ENCODE assay signal across 19 mouse cellular contexts in genomic region chr19:53745354-53745753, GRCm38 (mm10).
"Had no signal": no experiment of that assay in that cellular context is flagged by ENCODE, and none has a peak within 500 bp of the region (broad histone marks: within the 10 kb centered on the region; RNA-seq: fewer than 3 reads in every experiment).

No protein-coding gene starts in this region.

- DNase-seq: lung, adult 18-20 months; lung, embryonic 14.5 days; lung, postnatal 10 days; lung, postnatal 4 days; midbrain, embryonic 14.5 days; retina, postnatal 1 day; right cerebral cortex, adult 18-20 months; right cerebral cortex, postnatal 25 days; right cerebral cortex, postnatal 4 days; spleen, adult 18-20 months; thymus, adult 2 months; thymus, postnatal 25 days; thymus, postnatal 4 days had no signal

- H3K9ac ChIP-seq: lung, embryonic 14.5 days; midbrain, embryonic 12.5 days; neural tube, embryonic 13.5 days; neural tube, embryonic 15.5 days had no signal

- H3K9me3 ChIP-seq: midbrain, embryonic 10.5 days; midbrain, embryonic 12.5 days; neural tube, embryonic 13.5 days; neural tube, embryonic 15.5 days had no signal

- H3K4me3 ChIP-seq: midbrain, embryonic 10.5 days; midbrain, embryonic 12.5 days; myocyte; neural tube, embryonic 13.5 days; neural tube, embryonic 15.5 days had no signal

- H3K36me3 ChIP-seq: midbrain, embryonic 10.5 days; midbrain, embryonic 12.5 days; neural tube, embryonic 13.5 days; neural tube, embryonic 15.5 days had no signal

- H3K4me2 ChIP-seq: lung, embryonic 14.5 days; midbrain, embryonic 12.5 days; neural tube, embryonic 13.5 days; neural tube, embryonic 15.5 days had no signal

- H3K27me3 ChIP-seq: midbrain, embryonic 12.5 days; neural tube, embryonic 13.5 days; neural tube, embryonic 15.5 days had no signal

- H3K27ac ChIP-seq: midbrain, embryonic 10.5 days; midbrain, embryonic 12.5 days; neural tube, embryonic 13.5 days; neural tube, embryonic 15.5 days had no signal

- ATAC-seq: midbrain, embryonic 16.5 days had no signal
